Mouse (Mus musculus) small intestine, adult 2 months (tissue): ENCODE measurements around the gene Eya4.

Source experiments
- CTCF ChIP-seq: fragments of 200-500 bp; IDR thresholded peaks from 2 replicates; pipeline ENCODE4 v1.5.1; 2012; ENCODE audit warnings: low read depth, mild to moderate bottlenecking, control low read depth, inconsistent platforms, low read length, moderate library complexity, mixed read lengths; ENCODE audit not compliant: insufficient replicate concordance, insufficient read length; ENCODE audit errors: extremely low read depth
- POLR2A ChIP-seq: fragments of 200-500 bp; IDR thresholded peaks from 2 replicates; pipeline ENCODE4 v1.6.1; 2012; ENCODE audit warnings: low read depth, mild to moderate bottlenecking, control low read depth, inconsistent platforms, low read length, moderate library complexity

DNA sequence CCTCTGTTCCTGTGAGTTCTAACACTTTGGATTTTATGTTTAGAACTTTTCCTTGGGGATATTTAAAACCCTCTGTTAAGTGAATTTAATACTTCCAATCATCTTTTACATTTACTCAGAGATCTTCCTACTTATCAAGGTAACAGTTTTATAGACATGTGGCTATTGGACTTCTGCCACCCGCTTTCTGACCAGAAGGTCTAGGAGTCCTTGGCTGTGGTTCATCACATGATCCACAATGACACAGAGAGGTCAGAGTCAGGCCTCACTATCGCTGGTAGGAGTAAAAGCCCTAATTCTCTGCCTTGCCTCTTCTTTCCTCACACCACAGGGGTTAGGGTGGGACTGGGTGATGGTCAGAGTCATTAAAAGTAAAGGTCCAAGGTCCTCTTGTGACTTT is 277.2 kb downstream of the Eya4 start:
- TF ChIP-seq POLR2A (no peak), CTCF (no peak)
